Mouse (Mus musculus) thymus, postnatal 0 days (tissue): ENCODE results near the gene Pnma1. TPM values are rescaled to one million over a fixed set of nuclear protein-coding genes. Genes with fewer than 3 reads are reported as not detected.

Source experiments
- DNase-seq: peaks from one replicate; pipeline ENCODE4 v3.0.0-alpha.2; 2015; ENCODE audit warnings: low spot score
- polyA plus RNA-seq: library from polyadenylated mRNA; unstranded; fragments of >200 nt; fragmentation: Nextera tagmentation; extraction: Ambion mirVana; gene quantifications from 2 replicates; pipeline ENCODE4 v1.2.1, GENCODE M21; 2015

The Pnma1 gene
- polyA plus RNA-seq, result 0.18 and 0.22 TPM in 2 replicates

- peak; percentile 72 for DNase-seq
Observed at GRCm38 (mm10) chr12:84147954-84148621, at the start of gene Pnma1. Gene Pnma1 (minus strand): TSS chr12:84148489.

DNA sequence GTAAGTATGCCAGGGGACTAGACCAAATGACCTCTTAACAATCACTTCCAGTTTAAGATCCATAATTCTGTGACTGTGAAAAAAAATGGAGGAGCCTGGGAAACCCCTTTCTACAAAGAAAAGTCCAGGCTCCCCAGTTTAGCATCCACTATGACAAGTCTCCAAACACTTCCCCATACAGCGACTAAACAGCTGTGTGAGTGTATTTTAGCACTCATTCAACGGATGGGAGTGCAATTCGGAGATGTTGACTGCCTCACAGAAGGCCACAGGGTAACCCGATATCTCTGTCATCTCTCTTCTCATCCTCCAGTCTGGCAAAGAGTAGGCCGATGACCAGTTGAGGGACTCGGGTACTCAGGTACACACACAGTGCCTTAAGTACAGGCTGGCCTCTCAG is 46.9 kb upstream of the Pnma1 start:
- no peak for DNase-seq

GRCm38 (mm10) chr12:84194400-84195109 is 46.3 kb upstream of the Pnma1 start:
- no peak for DNase-seq

DNA sequence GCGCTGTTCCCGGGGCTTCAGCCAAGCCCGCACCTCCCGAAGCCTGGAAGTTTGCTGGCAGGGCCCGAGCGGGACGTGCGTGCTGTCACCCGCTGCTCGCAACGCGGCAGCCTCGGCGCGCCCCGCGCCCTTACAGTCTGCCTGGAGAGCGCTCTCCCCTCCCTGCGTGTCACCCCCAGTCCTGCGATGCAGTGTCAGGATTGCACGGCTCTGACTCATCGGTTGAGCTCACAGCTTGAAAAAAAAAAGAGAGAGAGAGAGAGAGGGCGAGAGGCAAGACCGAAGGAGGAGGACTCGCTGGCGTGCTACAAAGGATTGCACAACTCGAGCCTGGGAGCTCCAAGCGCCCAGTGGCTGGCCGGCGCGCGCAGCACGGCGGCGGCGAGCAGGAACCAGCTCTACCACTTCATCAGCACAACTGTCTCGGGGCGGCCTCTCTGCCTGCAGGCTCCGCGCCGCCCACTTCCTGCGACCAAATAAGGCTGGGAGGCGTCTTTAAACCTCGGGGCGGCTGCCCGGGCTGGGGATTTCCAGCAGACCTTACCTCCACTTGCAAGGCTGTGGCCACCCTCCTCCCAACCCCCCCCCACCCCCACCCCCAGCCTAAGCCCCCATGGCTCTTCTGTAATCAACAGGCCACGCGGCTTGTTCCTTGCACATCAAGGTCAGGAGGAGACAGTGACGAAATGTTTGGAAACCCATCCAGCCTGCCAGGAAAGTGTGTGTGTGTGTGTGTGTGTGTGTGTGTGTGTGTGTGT is 45.5 kb upstream of the Pnma1 start:
- peak; percentile 92 for DNase-seq

DNA sequence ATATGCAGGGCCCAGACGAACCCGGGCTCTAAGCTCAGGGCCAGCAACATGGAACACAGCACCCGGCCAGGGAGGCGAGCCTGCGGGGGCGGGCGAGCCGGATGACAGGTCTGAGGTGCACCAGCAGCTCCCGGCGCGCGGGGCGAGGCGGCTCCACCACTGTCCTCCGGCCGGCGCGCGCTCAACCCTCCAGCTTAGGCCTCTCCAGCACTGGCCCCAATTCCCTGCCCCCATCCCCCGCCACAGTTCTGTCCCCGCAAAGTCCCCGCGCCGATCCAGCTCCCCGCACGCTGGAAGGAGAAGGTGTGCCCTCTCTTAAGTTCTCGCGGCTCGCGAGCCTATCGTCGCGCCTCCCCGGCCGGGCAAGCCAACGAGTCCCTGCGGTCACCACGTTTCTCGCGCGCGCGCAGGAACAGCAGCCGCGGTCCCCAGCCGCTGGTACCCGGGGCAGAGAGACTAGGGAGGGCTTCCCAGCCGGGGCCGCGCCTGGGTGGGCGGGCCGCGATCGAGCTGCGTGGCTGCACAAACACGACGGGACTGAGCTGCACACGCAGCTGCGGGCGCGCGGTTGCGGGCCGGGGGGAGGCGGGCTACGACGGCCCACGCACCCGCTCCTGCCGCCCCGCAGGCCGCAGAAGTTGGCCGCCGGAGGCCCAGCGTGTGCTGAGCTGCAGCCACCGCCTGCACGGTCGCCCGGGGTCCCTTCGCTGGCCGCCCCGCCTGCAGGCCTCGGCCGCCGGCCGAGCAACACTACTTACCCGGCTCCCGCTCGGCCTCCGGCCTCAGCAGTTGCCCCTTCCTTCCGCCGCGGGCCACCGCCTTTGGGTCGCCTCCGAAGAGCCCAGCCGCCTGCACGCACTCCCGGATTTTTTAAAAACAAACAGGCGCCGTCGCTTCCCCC is 44.7 kb upstream of the Pnma1 start:
- DNase-seq, result peak; percentile 58

GRCm38 (mm10) chr12:84192280-84192679 is 44.0 kb upstream of the Pnma1 start:
- DNase-seq, result no peak

- no peak for DNase-seq
Observed at GRCm38 (mm10) chr12:84191770-84192169, 43.5 kb upstream of the Pnma1 start.

DNA sequence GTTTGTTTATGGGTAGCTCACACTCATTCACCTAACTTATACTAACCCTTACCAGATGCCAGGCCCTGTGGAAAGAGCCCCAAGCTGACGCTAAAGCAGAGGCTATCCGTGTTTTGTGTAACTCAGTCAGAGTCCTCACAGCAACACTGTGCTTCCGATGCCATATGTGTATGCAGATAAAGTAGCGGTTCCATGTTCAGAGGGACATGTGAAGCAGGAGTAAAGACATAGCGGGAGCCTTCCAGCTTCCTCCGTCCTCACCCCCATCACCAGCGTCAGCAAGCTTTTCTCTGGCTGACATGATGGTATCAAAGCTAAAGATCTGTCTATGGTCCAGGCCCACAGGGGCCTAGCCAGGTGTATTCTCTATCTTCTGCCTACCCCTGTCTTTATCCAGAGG is 42.9 kb upstream of the Pnma1 start:
- no peak for DNase-seq

DNA sequence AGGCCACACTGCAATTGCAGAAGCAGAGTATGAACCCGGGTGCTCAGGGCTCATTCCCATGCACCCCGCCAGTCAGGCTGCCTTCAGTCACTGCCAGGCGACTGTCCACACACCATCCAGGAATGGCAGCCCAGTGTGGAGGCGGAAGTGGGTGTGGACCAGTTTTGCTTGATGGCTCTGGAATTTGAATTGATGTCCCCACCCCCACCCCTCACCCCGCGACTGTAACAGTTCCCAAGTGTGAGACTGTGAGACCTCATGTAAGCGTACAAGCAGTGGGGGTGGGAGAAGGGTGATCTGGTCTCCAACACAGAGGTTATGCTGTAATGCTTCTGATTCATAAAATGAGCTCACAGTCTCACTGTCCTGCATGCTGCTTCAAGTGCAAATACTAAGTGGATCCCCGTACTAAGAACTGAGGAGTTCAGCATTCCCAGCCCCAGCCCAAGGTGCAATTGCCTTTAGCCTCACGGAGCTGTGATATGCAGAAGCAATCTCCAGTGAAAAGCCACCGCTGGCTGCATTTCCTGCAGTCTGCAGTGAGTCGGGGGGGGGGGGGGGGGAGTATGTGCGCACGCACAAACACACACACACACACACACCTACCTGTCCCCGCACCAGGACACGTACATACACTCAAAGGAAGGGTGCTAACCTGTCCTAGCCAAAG is 42.0 kb upstream of the Pnma1 start:
- no peak for DNase-seq

- DNase-seq, result no peak
Observed at GRCm38 (mm10) chr12:84188881-84189444, 40.7 kb upstream of the Pnma1 start.

GRCm38 (mm10) chr12:84187752-84188601 is 39.7 kb upstream of the Pnma1 start:
- no peak for DNase-seq

- no peak for DNase-seq
Observed at GRCm38 (mm10) chr12:84186950-84187349, 38.7 kb upstream of the Pnma1 start.

DNA sequence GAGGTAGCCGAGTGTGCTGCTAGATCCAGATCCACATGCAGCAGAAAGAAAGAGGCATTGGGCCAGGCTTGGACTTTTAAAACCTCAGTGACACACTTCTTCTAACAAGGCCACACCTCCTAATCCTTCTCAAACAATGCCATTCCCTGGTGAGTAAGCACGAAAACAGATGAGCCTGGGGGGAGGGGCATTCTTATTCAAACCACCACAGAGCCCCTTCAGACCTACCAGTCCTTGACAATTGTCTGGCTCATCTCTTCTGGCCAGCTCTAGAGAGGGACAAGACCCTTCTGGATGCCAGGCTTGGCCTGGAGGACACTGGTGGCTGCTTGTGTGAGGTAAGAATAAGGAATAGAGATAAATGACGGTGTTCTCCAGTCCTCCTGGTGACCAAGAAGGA is 38.2 kb upstream of the Pnma1 start:
- DNase-seq, result no peak

GRCm38 (mm10) chr12:84185547-84185946 is 37.3 kb upstream of the Pnma1 start:
- no peak for DNase-seq

GRCm38 (mm10) chr12:84184979-84185378 is 36.7 kb upstream of the Pnma1 start:
- DNase-seq, result no peak

DNA sequence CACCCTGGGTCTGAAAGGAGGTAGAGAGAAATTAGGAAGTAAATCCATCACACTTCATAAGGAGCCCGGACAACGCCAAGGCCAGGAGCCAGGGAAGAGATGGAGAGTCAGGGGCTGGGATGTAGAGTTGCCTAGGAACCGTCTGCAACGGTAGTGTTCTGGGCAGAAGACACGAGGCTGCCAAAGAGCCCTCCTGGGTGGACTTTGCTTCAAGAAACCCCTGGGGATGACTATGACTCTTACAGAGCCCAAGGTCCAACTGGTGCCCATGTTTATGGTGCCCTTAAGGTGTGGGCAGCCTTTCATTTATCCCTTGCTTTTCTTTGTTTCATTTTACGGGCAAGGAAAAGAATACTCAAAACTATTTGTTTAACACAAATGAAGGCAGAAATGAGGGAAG is 33.7 kb upstream of the Pnma1 start:
- DNase-seq, result no peak

DNA sequence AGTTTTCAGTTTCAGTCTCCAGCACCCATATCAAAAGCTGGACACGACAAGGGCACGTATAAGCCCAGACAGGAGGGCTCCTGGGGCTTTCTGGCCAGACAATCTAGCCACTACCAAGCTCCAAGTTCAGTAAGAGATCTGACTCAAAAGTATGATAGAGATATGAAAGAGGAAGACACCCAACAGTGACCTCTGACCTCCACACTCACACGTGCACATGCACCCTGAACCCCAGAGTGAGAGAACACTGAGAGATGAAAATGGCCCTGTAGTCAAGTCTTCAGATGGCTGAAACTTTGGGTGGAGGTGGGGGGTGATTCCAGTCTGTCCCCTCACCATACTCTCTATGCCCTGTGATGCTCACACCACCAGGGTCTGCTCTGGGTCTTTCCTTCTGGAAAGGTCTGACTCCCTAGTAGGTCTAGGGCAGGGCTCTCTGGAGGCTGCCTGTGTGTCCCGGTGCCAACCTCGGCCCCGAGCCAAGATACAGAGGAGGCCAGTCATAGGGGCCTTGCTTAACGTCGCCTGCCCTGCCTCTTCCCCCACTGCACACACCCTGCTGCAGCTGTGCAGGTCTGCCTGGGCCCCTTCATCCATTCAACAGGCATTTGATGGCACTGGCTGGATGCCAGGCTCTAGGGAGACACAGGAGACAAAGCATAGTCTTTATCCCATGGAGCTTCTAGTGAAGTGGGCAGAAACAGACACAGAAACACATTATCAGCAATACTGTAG is 32.6 kb upstream of the Pnma1 start:
- DNase-seq, result no peak

DNA sequence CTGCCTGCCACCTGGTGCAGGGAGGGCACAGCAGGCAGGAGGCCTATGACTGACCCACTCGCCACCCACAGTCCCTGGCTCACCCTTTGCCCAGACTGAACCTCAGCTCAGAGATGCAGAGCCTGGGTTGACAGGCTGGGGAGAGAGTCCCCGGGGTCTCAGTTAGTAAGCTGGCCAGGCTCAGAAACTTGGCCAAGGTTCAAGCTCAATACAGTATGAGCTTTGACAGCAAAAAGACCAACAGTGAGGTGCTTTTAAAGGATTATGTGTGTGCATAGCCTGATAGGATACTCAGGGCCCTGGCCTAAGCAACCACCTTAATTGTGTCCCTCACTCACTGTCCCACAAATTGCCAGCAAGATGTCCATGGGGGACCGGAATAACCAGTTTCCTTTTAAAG is 31.8 kb upstream of the Pnma1 start:
- DNase-seq, result no peak
